Mouse (Mus musculus) erythroid progenitor cell, adult 5-6 weeks (primary cell): Measurements from ENCODE around the gene Zbbx. TPM values are rescaled to one million over a fixed set of nuclear protein-coding genes. Genes with fewer than 3 reads are reported as not detected.

ENCODE experiments used
- ATAC-seq: replicated peaks from 2 replicates; pipeline ENCODE4 v1.8.0; 2016; ENCODE audit warnings: moderate number of reproducible peaks, mild to moderate bottlenecking, moderate TSS enrichment, inconsistent platforms; ENCODE audit not compliant: poor library complexity, low FRiP score, severe bottlenecking
- total RNA-seq, 2 experiments: library from RNA; stranded (forward) in 1 of 2; stranded (reverse) in 1 of 2; fragments of 150-400 nt in 1 of 2; fragments of 186-747, 209-891 nt in 1 of 2; gene quantifications; 2 replicates each; pipeline versions ENCODE4 v1.2.3 to v1.2.4; 2015 to 2017; ENCODE audit warnings: low replicate concordance in 2 of 2

The Zbbx gene
- total RNA-seq (2015; ENCODE audit: low replicate concordance) (not detected in 2 replicates), total RNA-seq (2017; ENCODE audit: low replicate concordance) (not detected in 2 replicates)

GRCm38 (mm10) chr3:75164838-75165496, at the start of gene Zbbx:
TSS of gene Zbbx (minus strand) at chr3:75165034.
- ATAC-seq = no peak

DNA sequence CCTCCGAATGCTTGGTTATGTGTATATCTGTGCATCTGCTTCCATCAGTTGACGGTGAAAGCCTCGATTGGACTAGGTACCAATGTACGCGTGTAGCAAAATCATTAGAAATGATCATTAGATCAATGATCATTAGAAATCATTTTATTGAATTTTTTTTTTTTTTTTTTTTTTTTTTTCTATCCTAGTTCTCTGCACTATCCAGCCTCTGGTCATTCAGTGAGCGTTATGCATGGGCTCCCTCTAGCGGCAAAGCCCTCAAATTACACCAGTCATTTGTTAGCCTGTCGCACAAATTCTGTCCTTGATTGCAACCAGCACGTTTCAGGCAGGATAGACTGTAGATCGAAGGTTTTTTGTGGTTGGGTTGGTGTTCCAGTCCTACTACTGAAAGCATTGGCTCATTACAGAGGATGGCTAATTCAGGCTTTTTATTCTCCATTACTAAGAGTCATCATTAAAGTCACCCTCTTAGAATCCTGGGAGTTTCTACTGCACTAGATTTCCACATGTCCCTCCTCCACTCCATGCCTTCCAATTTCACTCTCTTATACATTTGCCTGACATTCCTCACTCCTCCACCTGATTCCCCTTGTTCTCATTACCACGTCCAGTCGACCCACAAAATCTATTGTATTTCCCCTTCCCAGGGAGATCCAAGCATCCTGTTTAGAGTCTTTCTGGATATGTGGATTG, 38.1 kb upstream of the Zbbx start:
- peak; percentile 79 for ATAC-seq

GRCm38 (mm10) chr3:75182606-75183005, 17.8 kb upstream of the Zbbx start:
- no peak for ATAC-seq

GRCm38 (mm10) chr3:75141876-75142275, 23.0 kb downstream of the Zbbx start:
- ATAC-seq = no peak

GRCm38 (mm10) chr3:75104867-75105266, 60.0 kb downstream of the Zbbx start:
- no peak for ATAC-seq

DNA sequence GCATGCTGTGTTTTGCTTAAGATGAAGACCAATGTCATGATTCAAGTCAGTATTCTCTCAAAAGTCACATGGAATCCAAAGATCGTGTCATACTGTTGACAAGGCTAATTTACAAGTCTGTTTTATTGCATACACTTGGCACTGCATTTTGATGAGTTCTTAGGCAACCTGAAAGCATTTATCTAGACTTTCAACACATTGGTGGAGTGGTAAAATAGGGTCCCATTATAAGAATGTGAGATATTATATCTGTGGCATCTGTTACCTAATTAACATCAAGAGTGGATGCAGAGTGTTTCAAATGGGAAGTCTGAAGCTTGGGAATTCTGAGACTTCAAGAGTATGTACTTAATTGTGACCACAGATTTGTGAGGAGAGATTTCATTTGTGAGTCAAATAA, 79.1 kb downstream of the Zbbx start:
- ATAC-seq = no peak

DNA sequence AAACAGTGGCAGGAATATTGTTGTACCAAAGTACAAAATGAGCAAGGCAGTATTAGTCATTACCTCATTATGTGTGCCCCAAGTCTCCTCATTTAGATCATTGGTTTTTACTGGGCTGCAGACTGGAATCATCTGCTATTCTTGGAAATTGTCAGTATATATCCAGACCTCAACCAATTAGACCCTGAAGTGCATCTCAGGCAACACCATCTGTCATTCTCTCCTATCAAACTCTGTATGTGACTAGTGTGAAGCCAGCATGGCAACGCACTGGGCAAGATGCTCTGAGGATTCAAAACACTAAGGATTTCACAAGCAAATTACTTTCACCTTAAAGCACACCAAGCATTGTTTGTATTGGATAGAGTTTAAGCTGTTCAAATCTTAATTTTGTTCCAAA, 85.9 kb downstream of the Zbbx start:
- ATAC-seq = no peak

DNA sequence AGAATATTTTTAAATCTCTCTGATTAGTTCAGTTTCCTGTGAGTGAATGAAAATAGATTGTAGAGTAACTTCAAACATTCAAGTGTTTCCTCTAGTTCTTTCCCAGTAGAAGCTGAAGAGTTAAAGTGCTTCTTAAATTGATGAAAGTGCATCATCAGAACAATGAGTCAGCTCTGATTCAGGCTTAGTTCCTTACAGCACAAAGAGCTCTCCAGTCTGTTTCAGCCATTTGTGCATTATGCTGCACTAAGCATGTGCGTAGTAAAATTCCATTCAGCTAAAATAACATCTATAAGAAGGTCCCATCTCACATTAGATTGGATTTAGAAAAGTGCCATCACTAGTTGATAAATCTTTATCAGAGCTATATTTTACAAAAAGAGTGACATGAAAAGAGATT, 155.1 kb downstream of the Zbbx start:
- ATAC-seq = no peak

Other genes starting within 250 kb of the Zbbx start
- not detected in 2 replicates for gene Serpini2, start 105.0 kb upstream of the Zbbx start, total RNA-seq (2015; ENCODE audit: low replicate concordance)
- gene Serpini2, start 105.0 kb upstream of the Zbbx start, total RNA-seq (2017; ENCODE audit: low replicate concordance) = not detected in 2 replicates